Mouse (Mus musculus) splenic B cell, adult 2 months (primary cell): ENCODE data around the gene Shank2.
A peak's percentile ranks its signal among the peaks of the same experiment; 100 is the strongest.

ENCODE experiments used
- DNase-seq: peaks from one replicate; pipeline ENCODE4 v3.0.0-alpha.2; 2011; ENCODE audit warnings: low read depth, low spot score
- H3K27me3 ChIP-seq: 2 replicates; pipeline ENCODE4 v1.6.1; 2012; ENCODE audit warnings: mild to moderate bottlenecking, low read length, moderate library complexity, mixed read lengths; ENCODE audit not compliant: control insufficient read depth, poor library complexity, insufficient read depth, severe bottlenecking
- H3K36me3 ChIP-seq: 2 replicates; pipeline ENCODE4 v1.6.1; 2012; ENCODE audit warnings: mild to moderate bottlenecking, low read length, moderate library complexity, mixed read lengths; ENCODE audit not compliant: control insufficient read depth, poor library complexity, insufficient read depth, severe bottlenecking

Shank2 gene

DNA sequence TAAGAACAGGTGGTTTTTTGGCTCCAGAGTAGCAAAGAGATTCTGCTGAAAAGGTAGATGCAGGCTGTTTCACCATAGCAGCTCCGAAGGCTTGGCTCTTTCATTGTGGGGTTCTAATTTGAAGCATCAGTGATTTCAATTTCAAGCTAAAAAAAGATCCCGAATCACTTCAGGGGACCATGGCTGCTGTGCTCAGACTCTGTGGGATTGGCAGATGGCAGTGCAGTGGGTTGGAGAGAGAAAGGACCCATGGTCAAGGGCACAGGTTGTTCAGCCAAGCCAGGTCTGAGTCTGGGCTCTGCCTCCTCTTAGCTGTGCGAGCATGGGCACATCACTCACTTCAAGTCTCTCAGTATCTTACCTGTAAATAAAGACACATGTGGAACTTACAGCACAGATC, 291.9 kb downstream of the Shank2 start:
- no peaks in the 10 kb centered on the region for H3K36me3 ChIP-seq
- no peaks in the 10 kb centered on the region for H3K27me3 ChIP-seq
- DNase-seq = no peak

DNA sequence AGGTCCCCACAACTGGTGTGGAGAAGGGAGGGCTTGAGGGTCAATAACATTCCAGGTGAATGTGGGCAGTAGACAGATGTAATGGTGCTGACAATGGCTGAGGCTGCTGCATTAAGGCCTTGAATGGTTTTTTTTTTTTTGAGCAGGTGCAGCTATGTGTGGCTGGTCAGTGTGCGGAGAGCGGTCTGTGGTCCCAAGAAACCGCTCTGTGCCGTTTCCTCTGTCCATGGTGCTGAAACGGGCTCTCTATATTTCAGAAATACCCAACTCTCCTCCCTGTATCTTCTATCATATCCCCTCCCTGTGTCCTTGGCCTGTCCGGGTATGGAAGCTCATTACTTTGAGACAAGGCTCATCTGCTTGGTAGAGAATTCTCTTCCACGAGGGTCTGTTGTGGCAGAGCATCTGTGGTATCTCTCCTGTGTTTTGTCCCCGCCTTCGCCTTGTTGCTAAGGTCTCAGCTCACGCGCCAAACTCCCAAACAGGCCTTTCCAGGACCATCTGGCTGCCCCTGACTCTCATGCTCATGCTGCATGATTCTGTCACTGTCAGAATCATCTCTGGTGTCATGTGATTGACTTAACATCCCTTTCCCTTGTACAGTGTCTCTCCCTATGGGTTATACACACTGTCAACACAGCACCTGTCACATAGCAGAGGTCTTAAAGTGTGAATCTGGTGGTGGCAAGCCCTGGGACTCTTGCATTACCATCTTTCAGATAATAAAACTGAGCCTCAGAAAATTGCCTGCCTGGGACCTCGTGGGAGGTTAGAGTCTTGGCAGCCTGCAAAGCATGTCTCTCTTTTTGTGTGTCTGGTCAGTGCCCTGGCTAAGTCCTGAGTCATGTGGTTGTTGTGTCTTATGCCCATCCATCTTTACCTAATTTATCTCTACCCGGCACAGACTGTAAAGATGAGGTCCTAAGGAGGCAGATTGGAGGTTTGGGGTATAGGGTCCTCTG, 292.8 kb downstream of the Shank2 start:
- Histone ChIP-seq H3K36me3 (no peaks in the 10 kb centered on the region), H3K27me3 (no peaks in the 10 kb centered on the region)
- DNase-seq = peak; percentile 5

DNA sequence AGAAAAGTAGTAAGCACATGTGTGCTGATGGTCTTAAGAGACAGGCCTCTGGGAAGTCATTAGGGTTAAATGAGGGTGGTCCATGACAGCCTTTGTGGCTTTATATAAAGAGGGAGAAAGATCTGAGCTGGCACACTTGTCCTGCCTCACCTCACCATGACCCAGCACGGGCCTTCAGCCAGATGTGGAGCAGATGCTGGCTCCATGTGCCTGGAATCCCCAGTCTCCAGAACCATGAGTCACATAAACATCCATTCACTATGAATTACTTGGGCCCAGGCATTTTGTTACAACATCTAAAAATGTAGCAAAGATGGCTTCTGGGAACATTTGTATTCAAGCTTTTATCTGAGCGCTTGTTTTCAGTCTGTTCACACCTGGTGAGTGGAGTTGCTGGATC, 297.6 kb downstream of the Shank2 start:
- H3K27me3 ChIP-seq = no peaks in the 10 kb centered on the region
- H3K36me3 ChIP-seq = no peaks in the 10 kb centered on the region
- DNase-seq = no peak

DNA sequence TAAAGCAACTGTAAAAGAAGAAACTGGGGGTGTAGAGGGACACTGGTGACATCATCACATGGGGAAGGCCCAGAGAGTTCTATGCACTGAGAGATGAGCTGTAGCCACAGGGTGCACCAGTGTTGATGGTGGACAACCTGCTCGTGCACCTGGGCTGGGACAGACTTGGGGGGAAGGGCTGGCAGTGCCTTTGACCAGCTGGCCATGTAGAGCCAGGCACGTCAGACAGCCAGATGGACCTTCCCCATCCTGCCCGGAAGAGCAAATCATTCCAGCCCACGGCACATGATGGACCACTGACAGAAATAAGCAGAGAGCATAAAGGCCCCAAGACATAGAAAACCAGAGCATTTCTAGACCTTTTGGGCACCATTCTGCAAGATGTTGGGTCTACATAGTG, 299.9 kb downstream of the Shank2 start:
- H3K36me3 ChIP-seq = no peaks in the 10 kb centered on the region
- no peak for DNase-seq
- no peaks in the 10 kb centered on the region for H3K27me3 ChIP-seq

DNA sequence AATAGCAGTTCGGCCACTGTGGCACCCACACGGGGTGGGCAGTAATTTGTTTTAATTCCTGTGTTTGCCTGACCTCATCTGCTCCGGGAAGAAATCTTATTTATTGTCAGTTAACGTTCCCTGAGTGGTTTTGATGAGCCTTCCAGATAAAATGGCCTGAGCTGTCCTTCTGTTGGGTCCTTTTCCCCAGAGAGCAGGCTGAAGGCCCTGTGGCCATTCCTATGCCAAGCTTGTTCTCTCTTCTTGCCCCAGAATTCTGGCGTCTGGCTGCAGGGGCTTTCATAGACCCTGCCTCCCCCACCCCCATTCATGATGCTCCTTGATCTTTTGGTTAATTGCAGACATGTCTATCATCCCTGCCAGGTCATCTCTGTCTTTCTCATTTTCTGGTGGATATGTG, 300.8 kb downstream of the Shank2 start:
- Histone ChIP-seq H3K27me3 (no peaks in the 10 kb centered on the region), H3K36me3 (no peaks in the 10 kb centered on the region)
- no peak for DNase-seq

DNA sequence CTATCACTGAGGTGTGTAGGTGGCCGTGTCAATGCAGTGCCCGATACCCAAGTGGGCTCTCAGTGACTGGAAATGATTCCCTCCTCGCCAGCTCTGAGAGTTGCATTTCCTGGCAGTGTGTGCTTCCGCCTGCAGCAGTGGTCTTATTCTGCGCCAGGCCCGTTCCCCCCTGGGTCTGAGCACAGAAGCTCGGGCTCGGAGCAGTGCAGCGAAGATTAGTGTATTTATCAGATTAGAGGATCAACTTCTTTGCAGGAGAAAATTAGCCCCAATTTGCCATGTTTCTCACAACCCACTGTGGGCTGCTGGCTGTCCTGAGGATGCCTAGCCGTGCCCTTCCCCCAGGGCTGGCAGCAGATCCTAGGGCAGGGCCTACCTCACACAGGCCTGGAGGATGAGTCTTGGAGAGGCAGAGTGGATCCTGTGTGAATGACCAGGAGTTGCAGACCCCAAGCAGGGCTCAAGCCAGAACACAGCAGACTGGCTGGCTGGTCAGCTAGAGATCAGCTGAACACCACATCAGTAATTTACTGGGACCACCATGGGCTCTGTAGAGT, 306.2 kb downstream of the Shank2 start:
- no peak for DNase-seq
- Histone ChIP-seq H3K27me3 (no peaks in the 10 kb centered on the region), H3K36me3 (no peaks in the 10 kb centered on the region)

DNA sequence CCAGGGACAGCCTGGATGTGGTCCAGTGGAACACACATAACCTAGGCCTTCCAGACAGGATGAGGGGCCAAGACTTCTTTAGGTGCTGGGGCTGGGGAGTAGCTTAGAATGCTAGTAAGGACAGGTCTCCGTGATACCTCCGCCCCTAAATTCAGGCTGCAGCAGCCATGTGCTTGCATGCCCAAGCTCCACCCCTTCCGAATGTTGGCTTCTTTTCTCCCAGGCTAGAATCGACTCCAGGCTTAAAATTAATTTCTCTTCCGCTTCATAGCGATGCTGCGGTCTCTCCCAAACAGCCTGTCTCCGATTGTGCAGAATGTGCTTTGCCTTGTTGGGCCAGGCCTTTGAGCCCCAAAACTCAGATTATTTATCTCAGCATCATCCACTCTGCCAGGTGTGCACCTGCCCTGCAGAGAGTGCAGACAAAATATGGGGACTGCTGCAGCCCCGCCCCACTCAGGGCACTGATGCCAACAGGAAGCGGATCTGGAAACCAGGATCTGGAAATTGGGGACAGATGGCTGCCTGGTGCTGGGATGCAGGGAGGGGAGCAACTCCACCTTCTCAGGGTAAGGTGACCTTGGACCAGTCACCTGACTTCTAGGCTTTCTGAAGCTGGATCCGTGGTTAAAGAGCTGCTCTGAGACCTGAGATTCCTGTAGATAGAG, 312.8 kb downstream of the Shank2 start:
- Histone ChIP-seq H3K27me3 (no peaks in the 10 kb centered on the region), H3K36me3 (no peaks in the 10 kb centered on the region)
- no peak for DNase-seq

DNA sequence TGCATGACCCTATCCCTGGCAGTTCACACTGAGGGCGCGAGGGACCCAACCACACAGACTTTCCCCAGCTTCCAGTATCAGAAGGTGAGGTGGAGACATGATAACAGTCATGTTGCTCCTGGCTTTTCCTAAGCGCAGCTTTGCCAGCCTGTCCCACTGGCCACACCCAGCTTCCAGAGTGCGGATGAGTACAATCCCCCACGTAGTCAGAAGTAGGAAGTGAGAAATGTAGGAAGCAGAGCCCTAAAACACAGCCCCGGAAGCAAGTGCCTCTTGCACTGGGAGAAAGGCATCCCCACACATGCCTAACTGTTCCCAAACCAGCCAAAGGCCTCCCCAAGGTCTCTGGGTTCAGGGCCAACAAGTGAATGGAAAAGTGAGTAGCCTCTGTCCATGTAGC, 314.5 kb downstream of the Shank2 start:
- no peaks in the 10 kb centered on the region for H3K36me3 ChIP-seq
- no peak for DNase-seq
- no peaks in the 10 kb centered on the region for H3K27me3 ChIP-seq

DNA sequence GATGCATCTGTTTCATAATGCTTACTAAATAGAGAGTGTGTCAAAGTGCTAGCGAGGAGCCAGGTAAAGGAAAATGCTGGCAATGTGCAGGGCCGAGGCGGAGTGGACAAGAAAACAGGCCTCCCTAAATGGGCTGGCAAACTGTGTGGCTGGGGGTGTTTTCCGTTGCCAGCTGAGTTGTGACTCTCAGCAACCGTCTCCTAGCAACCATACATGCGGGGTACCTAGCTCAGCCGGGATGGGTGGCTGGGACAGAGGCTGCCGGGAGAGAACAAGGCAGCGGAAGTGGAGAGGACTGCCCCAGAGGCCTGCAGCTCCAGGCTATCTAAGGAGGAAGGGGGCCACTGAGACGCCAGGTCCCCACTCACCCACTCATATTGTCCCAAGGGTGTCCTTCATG, 315.1 kb downstream of the Shank2 start:
- DNase-seq = no peak
- Histone ChIP-seq H3K27me3 (no peaks in the 10 kb centered on the region), H3K36me3 (no peaks in the 10 kb centered on the region)

DNA sequence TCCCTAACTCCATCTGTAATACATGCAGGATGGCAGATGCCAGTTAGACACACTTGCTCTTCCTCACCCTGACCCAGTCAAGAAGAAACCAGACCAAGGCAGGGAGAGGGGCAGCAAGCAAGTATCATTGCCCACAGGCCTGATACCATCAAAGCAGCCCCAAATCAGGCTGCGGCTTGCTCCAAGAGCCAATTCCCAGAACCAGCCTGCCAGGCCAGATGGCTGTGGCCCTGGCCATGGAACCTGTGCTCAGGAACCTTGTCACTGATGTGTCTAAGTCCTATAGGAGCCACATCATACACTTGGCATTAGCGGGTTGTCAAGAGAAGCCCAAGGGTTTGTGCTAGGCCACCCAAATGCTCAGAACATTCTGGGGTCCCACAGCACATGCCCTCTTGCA, 322.3 kb downstream of the Shank2 start:
- H3K27me3 ChIP-seq = no peaks in the 10 kb centered on the region
- no peak for DNase-seq
- H3K36me3 ChIP-seq = no peaks in the 10 kb centered on the region

DNA sequence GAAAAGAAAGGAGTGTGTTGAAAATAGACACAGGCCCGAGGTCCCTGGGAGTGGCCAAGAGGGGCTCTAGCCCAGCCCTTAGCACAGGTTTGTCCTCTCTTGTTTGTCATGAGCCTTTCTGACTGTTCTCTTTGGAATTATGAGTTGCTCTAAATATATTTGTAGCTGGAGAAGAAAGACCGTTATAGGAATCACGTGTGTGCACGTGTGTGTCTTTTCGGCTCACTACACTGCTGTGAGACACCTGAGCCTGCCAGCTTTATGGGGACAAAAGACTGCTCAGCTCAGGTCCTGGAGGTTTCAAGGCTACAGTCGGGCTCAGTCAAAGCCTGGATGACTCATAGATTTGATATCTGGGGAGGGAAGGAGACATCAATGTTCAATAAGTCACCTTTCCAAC, 323.1 kb downstream of the Shank2 start:
- DNase-seq = no peak
- no peaks in the 10 kb centered on the region for H3K27me3 ChIP-seq
- H3K36me3 ChIP-seq = no peaks in the 10 kb centered on the region

DNA sequence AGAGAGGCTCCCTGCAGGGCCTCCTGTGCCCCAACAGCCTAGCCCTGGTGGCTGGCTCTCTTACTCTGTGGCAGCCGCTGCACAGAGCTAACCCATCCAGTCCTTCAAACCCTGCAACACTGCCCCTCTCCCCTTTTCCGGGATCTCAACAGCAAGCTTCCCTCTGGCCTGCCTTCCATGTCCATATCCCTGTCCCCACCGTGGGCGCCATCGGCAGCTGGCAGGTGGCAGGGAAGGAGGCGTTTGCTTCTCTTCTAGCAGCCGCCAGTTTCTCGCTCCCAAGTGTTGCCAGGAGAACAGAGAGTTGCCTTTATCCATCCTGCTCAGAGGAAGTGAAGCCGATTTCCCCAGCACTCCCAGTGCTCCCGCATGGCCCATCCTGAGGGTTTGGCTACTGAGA, 323.9 kb downstream of the Shank2 start:
- H3K27me3 ChIP-seq = no peaks in the 10 kb centered on the region
- DNase-seq = no peak
- H3K36me3 ChIP-seq = no peaks in the 10 kb centered on the region

DNA sequence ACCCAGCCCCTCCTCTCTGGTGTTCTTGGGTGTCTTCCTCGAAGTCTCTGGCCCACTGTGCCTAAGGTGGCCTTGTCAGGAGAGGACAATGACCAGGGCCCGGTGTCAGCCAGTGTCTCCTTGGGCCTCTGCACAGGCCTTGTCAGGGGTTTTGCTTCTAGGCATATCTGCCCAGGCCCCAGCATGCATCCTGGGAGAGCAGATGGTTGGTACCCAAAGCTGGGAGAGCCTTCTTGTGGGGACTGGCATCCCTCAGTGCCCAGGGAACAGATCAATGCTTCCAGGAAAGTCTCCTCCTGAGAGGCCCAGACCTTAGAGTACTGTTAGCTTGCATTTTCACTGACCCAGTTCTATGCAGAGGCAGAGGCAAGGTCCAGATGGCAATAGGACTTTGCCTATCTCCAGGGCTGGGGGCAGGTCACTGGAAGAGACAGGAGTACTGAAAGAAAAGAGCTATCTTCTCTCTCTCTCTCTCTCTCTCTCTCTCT, 327.7 kb downstream of the Shank2 start:
- no peaks in the 10 kb centered on the region for H3K27me3 ChIP-seq
- no peaks in the 10 kb centered on the region for H3K36me3 ChIP-seq
- no peak for DNase-seq

DNA sequence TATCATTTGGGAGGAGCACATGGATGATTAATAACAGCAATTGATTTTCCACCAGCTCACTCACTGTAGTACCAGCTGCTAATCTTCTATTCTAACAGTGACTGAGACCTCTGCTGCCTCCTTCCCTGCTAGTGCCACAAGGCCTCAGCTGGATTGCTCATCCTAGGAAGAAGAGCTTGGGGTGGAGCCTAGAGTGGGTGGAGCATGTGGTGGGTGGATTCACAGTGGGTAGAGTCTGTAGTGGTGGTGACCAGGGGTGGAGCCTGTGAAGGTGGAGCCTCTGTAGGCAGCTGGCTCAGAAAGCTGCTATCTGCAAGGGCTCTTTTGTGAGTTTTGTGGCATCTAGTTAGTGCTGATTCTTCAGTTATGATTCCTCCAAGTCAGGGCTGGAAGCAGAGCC, 334.9 kb downstream of the Shank2 start:
- Histone ChIP-seq H3K27me3 (no peaks in the 10 kb centered on the region), H3K36me3 (no peaks in the 10 kb centered on the region)
- DNase-seq = no peak

DNA sequence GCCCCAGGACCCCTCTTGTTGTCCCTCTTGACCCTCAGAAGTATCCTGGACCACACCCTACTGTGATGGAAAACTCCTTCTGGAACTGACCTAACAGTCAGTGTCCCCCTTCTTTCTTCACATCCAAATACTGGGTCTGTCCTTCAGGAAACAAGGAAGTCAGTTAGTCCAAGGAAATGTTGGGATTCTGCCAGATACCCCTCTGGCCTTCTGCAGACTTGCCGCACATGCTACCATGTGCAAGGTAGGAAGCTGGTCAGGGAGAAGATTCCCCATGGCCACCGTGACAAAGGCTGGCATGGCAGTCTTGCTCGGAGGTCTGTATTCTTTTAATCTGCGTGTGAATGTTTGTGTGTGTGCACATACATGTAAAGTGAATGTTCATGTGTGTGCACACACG, 337.0 kb downstream of the Shank2 start:
- no peak for DNase-seq
- Histone ChIP-seq H3K36me3 (no peaks in the 10 kb centered on the region), H3K27me3 (no peaks in the 10 kb centered on the region)
